Mouse (Mus musculus) heart, adult 2 months (tissue): ENCODE data around the gene Ift43.

Experiments used
- CTCF ChIP-seq: fragments of 200-600 bp; IDR thresholded peaks from 2 replicates; pipeline ENCODE4 v1.8.1; 2022; ENCODE audit warnings: antibody characterized with exemption, mild to moderate bottlenecking, moderate library complexity
- EP300 ChIP-seq: fragments of 200-500 bp; IDR thresholded peaks from 2 replicates; pipeline ENCODE4 v1.6.1; 2011; ENCODE audit warnings: low read depth, low read length, control low read depth; ENCODE audit not compliant: insufficient read depth
- POLR2A ChIP-seq: fragments of 200-500 bp; IDR thresholded peaks from 2 replicates; pipeline ENCODE4 v1.6.1; 2011; ENCODE audit warnings: mild to moderate bottlenecking, low read depth, low read length, control low read depth; ENCODE audit not compliant: insufficient read depth

- TF ChIP-seq POLR2A (peak; percentile 73), CTCF (no peak), EP300 (no peak)
Measured at GRCm38 (mm10) chr12:86078553-86079201, 3.7 kb upstream of the Ift43 start, which contains the start of gene Tgfb3.
